Mouse (Mus musculus) 416B (cell line): ENCODE data around the gene Tex29.

ENCODE experiments used
- DNase-seq: peaks from one replicate; pipeline ENCODE4 v3.0.0; 2011; ENCODE audit warnings: low read depth

Tex29 gene

DNA sequence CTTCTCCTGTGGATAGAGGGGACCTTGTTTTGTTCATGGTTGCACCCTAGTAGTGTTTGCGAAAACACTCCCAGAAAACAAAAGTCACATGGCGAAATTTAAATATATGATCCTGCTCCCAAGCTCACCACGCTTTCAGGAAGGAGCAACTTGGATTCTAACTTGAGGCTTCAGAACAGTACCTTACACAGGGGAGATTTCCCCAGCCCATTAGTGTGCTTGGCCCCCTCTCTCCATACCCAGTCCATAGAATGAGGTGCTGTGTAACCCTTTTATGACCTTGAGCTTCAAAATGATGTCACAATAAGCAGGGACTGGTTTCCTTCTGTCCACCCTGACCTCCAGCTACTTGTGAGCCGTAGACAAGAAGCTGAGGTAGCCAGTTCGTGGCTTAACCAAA, at the start of gene Tex29:
Gene Tex29, plus strand, starts transcription at position 301 of the 400 bp plus-strand sequence.
- DNase-seq: no peak

GRCm38 (mm10) chr8:11794956-11795355, 45.3 kb upstream of the Tex29 start:
- no peak for DNase-seq

DNA sequence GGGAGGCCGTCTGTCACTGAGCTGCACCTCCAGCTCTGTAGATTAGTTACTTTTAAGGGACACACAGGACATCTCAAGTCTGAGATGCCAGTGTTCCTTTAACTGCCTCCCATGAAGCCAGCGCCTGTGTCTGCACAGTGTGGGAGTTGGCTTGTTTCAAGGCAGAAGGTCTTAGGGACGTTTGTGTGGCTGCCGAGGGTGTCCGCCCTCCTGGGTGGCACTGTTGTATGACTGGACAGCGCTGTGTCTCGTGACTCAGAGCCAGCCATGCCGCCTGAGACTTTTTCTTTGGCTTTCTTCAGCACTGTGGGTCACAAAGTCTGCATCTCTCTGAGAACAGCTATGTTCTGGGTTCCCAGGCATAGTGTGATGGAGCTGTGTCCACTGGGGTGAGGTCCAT, 43.1 kb upstream of the Tex29 start:
- DNase-seq: no peak

DNA sequence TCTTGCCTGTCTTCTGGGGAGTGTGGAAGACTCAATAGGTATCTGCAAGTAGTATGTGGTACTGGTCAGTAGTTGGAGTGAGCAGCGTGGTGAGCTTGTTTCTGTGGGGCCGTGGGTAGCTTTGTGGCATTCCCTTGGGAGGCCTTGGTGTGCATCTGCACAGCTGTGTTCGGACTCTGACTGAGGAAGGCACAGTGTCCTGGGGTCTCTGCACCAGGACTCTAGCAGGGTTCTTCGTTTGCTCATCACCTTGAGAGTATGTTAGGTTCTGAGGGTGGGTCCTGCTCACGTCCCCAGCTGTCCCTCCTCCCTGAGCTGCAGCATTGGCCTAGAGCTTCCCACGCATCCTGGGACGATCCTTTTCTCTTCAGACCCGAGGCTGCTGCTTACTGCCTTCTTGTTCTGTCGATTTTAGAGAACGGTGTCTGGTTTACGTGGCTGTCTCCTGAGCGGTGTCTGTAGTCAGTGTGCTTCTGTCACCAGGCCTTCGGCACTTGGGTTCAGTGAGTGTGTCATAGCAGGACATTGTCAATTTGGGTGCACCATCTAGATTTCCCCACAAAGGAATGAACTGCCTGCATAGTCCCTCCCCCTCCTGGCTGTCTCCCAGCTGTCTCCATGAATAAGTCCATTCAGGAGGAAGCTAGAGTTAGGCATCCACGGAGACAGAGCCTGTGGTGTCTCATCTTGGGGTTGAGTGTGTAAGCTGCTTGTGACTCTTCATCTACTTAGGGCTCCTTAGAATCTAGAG, 42.4 kb upstream of the Tex29 start:
- DNase-seq: no peak

DNA sequence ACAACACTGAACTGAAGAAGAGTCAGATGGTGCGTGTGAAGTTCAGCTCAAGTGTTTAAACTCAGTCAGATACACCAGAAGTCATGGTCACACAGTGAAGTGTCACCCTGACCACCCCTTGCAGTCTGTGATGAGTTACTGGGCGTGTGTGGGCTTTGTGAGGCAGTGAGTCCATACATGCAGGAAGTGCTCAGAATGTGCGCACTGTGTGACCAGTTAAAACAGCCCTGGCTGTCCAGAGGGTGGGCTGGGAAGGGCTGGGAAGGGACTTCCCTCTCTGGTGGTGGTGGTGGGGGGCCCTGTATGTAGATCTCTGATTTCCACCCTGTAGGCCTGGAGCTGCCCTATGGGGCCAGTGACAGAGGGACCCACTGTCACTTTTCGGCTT, 41.8 kb upstream of the Tex29 start:
- no peak for DNase-seq

GRCm38 (mm10) chr8:11799098-11799497, 41.2 kb upstream of the Tex29 start:
- DNase-seq: no peak

- no peak for DNase-seq
These were observed 39.8 kb upstream of the Tex29 start for GRCm38 (mm10) chr8:11800481-11800880.

GRCm38 (mm10) chr8:11801571-11801970, 38.7 kb upstream of the Tex29 start:
- no peak for DNase-seq

DNA sequence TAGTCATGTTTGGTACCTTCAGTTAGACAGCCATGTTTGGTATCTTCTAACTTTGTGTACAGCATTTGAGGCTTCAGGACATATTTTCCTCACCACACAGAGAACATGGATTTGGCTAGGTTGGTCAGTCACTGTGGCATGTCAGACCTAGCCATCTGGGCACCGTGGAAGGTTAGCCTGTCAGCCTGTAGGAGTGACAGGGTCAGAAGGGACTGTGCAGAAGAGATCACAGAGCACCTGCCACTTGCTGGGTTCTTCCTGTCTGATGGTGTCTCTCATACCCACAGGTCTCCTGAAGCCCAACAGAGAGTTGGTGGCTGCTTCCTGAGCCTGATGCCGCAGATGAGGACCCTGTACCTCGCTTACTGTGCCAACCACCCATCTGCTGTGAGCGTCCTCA, 35.4 kb upstream of the Tex29 start:
- DNase-seq: no peak

- DNase-seq: no peak
These were observed 34.0 kb upstream of the Tex29 start for GRCm38 (mm10) chr8:11806252-11806651.

- DNase-seq: no peak
These were observed 32.9 kb upstream of the Tex29 start for GRCm38 (mm10) chr8:11807361-11807760.

GRCm38 (mm10) chr8:11808047-11808446, 32.2 kb upstream of the Tex29 start:
- no peak for DNase-seq

- no peak for DNase-seq
These were observed 29.8 kb upstream of the Tex29 start for GRCm38 (mm10) chr8:11810426-11810825.

DNA sequence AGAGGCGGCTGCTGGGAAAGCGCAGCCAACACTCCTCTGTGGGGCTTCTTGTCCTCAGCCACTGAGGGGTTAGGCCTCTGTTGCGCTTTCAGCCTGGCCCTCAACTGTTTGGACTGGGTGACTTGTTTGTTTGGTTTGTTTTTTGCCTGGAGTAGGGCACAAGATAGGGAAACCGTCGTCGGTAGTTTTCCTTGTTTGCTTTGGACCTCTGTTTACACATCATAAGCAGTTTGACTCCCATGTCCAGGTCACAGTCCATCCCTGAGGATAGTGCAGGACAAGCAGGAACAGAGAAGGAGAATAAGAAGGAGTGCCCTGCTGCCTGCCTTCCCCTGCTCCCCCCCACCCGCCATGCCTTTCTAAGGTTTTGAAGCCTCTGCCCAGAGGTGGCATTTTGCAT, 26.5 kb upstream of the Tex29 start:
- no peak for DNase-seq

- DNase-seq: no peak
These were observed 25.1 kb upstream of the Tex29 start for GRCm38 (mm10) chr8:11815206-11815605.

GRCm38 (mm10) chr8:11820136-11820535, 20.1 kb upstream of the Tex29 start:
- DNase-seq: no peak

DNA sequence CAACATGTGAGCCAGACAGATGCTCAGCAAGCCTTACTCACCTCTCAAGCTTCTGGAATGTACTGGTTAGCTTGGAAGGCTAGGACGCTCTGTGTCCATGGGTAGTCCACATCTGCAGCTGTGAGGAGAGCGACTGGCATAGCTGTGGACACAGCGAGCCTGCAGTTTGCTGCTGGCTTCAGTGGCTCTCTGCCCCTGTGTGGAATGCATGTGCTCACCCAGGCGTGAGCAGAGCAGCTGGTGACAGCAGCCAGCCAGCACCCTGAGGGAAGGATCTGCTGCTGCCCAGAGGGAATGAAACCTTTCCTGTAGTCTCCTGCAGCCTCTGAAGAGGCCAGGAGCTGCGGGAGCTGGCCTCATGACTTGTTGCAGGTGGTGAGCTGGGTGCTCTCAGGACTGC, 19.7 kb upstream of the Tex29 start:
- DNase-seq: no peak

GRCm38 (mm10) chr8:11821451-11822206, 18.6 kb upstream of the Tex29 start:
- no peak for DNase-seq

DNA sequence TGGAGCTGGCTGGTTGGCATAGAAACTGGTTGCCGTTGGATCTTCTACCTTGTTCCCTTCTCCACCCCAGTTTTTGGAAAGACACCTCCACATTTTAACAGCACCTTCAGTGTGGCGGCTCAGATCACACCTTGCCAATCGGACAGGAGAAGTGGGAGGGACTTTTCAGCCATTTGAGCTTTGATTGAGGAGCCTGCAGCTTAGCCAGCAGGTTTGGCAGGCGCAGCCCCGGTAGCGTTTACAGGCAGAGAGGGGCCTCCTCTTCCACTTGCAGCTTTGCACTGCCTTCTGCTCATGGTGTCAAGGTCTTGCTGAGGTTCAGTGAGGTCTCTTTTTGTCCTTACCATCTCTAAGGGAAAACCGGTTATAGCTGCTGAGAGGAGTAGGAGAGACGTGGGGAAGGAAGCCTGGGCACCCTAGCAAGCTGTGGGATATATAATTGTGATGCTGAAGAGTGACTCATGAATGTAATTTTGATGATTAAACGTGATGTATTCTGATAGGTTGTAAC, 17.7 kb upstream of the Tex29 start:
- DNase-seq: no peak

DNA sequence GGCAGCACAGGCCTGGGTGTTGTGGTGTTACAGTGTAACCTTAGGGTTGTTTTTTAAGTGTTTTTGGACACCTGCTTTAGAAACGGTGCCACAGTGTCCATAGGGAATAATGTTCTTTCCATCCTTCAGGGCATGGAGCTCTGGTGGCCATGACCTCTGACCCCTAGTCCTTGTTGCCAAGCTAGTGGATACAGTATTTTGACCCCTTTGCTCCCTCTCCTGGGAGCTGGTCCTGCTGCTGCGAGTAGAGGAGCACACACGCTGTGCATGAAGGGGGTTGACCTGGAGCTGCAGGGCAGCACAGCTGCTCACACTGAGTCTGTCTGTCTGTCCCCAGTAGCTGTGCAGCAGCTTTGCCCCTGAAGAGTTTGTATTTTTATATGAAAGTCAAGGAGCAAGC, 14.5 kb upstream of the Tex29 start:
- no peak for DNase-seq

DNA sequence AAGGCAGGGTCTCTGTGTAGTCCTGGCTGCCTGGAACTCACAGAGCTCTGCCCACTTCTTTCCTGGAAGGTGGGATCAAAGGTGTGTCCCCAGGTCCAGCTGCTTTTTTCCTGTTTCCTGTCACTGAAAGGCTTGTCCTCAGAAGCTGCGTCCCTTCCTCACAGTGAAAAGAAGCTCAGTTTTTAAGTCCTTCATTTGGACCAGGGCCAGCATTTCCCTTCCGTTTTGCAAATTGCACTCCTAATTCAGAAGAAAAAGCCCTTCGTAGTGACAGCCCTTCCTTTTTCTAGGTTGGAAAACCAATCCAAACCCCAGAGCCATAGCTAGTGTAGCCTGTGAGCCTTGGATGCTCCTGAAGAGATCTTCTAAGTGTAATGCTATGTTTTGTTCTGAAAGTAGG, 13.0 kb upstream of the Tex29 start:
- DNase-seq: no peak

- DNase-seq: no peak
These were observed 9.8 kb upstream of the Tex29 start for GRCm38 (mm10) chr8:11830214-11831046.

DNA sequence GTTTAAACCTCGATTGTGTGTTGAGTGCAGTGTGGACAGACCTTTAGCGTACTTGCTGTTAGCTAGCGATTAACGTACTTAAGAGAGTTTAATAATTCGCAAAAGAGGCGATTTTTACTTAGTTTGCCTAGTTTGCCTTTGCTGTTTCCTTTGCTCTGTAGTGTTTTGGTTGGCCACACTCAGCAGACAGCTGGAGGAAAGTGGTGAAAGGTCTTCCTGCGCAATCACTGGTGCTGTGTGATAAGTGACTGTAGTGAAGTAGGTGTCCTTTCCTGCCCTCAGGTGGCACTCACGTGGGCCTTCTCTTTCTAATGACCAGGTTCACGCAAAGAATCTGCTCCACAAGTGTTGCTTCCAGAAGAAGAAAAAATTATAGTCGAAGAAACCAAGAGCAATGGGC, 9.1 kb upstream of the Tex29 start:
- no peak for DNase-seq
